Mouse (Mus musculus): ENCODE measurements around the gene Gucy2d. TPM values are rescaled to one million over a fixed set of nuclear protein-coding genes. Genes with fewer than 3 reads are reported as not detected.

The Gucy2d gene
- polyA plus RNA-seq, 1 experiment from 2014 or later, result not detected

DNA sequence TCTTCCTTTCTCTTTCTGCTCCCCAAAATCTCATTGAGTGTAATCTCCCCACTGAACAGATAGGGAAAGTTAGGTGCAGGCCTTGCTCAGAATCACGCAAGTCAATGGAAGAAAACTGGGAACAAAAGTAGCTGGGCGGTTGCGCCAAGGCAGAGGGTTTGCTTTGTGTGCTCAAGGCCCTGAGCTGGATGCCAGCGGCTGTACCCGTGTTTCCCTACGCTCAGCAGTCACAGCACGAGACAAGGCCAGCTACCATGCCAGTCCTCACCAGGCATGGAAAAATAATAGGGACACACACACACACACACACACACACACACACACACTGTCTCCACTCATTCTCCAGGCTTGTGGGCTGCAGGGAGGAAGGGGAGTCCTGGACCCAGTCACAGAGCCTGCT is 60.9 kb downstream of the Gucy2d start:
- Histone ChIP-seq H3K36me3 (ENCODE audit: insufficient read depth, low read length) (peaks cover 8% of the 10 kb centered on the region; the same call in 1 of the 2 replicates), H3K27ac (ENCODE audit: low read length) (no peak overlapping the region), H3K9ac (replicated peaks; ENCODE audit: low read depth) (no peak overlapping the region), H3K27me3 (replicated peaks; ENCODE audit: insufficient read depth, low read length) (no peaks in the 10 kb centered on the region), H3K4me2 (replicated peaks; ENCODE audit: low read depth, low read length) (no peak overlapping the region), H3K4me3 (ENCODE audit: low read depth, low read length) (no peak overlapping the region), H3K4me1 (ENCODE audit: insufficient read depth, low read depth, low read length) (no peaks in the 10 kb centered on the region), H3K9me3 (ENCODE audit: low read length) (no peaks in the 10 kb centered on the region)
- WGBS, result 92% methylated on average over 7 of the region's 7 CpGs
- no peak for DNase-seq (ENCODE audit: low spot score)
- no peak for ATAC-seq
- no peak for TF ChIP-seq CTCF (IDR thresholded peaks at IDR 0.05)
- no peak for TF ChIP-seq EP300 (IDR thresholded peaks at IDR 0.05)

DNA sequence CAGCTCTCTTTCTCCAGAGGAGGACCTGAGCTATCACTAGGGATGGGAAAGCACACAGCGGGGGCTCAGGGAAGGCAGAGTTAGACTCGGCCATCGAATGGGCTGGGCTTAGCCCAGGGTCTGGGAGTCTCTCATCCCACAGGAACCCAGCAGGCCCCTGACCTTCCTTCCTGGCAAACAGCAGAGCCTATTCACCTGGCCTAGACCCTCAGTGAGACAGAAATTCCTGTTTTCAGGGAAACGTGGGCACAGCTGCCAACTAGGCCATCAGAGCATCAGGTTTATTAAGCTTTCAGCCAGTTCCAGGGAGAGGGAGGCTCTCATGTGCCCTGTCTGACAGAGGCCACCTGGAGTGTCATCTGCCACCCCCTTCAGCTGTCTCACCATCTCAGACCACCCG is 62.7 kb downstream of the Gucy2d start:
- no peaks in the 10 kb centered on the region for H3K4me1 ChIP-seq (ENCODE audit: insufficient read depth, low read depth, low read length)
- H3K9ac ChIP-seq (replicated peaks; ENCODE audit: low read depth), result no peak overlapping the region
- ATAC-seq (no peak), DNase-seq (ENCODE audit: low spot score) (no peak)
- TF ChIP-seq CTCF (IDR thresholded peaks at IDR 0.05) (no peak), EP300 (IDR thresholded peaks at IDR 0.05) (no peak)
- no peaks in the 10 kb centered on the region for H3K27me3 ChIP-seq (replicated peaks; ENCODE audit: insufficient read depth, low read length)
- H3K9me3 ChIP-seq (ENCODE audit: low read length), result no peaks in the 10 kb centered on the region
- no peak overlapping the region for H3K4me3 ChIP-seq (ENCODE audit: low read depth, low read length)
- no peak overlapping the region for H3K4me2 ChIP-seq (replicated peaks; ENCODE audit: low read depth, low read length)
- no peak overlapping the region for H3K27ac ChIP-seq (ENCODE audit: low read length)
- WGBS, result 46% methylated on average over 5 of the region's 5 CpGs
- H3K36me3 ChIP-seq (ENCODE audit: insufficient read depth, low read length), result peaks cover 8% of the 10 kb centered on the region; the same call in 1 of the 2 replicates

DNA sequence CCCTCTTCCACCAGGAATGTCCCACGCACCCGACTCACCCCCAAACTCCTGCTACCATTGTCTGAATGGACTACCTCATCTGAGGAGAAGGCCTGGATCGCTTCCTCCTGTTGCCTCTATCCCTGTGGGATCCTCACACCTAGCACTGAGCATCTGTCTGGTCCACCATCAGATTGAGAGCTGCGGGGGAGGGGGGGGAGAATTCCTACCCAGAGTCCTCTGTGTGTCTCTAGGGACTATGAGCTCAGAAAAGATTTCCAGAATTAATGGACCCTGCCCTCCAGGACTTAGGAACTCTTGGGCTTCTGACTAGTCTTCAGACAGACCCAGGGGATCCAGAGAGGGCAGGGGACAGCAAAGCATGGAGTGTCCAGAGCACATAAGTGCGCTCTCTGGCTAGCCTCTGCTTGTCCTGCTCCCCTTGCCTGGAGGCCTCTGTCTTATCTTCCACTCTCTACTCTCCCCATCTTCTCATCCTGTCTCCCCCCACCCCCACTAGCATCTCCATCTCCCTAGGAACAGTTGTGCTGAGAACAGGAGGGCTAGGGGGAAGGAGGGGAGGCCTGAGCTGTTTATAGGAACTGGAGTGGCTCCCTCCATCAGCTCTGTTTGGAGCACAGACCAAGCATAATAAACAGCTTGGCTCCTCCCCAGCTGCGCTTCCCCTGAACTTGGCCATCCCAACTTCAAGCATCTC is 63.9 kb downstream of the Gucy2d start:
- Histone ChIP-seq H3K4me3 (ENCODE audit: low read depth, low read length) (no peak overlapping the region), H3K9ac (replicated peaks; ENCODE audit: low read depth) (no peak overlapping the region), H3K4me1 (ENCODE audit: insufficient read depth, low read depth, low read length) (no peaks in the 10 kb centered on the region), H3K4me2 (replicated peaks; ENCODE audit: low read depth, low read length) (no peak overlapping the region), H3K27me3 (replicated peaks; ENCODE audit: insufficient read depth, low read length) (no peaks in the 10 kb centered on the region), H3K9me3 (ENCODE audit: low read length) (no peaks in the 10 kb centered on the region), H3K36me3 (ENCODE audit: insufficient read depth, low read length) (peaks cover under 1% of the 10 kb centered on the region; the same call in 1 of the 2 replicates), H3K27ac (ENCODE audit: low read length) (0 out of 2 replicates have a peak overlapping the region, but pooled peaks have one; percentile 32)
- DNase-seq (ENCODE audit: low spot score) (peak; percentile 50), ATAC-seq (peak; percentile 83)
- TF ChIP-seq EP300 (IDR thresholded peaks at IDR 0.05) (no peak), CTCF (IDR thresholded peaks at IDR 0.05) (no peak)
- WGBS, result 51% methylated on average over 6 of the region's 6 CpGs

DNA sequence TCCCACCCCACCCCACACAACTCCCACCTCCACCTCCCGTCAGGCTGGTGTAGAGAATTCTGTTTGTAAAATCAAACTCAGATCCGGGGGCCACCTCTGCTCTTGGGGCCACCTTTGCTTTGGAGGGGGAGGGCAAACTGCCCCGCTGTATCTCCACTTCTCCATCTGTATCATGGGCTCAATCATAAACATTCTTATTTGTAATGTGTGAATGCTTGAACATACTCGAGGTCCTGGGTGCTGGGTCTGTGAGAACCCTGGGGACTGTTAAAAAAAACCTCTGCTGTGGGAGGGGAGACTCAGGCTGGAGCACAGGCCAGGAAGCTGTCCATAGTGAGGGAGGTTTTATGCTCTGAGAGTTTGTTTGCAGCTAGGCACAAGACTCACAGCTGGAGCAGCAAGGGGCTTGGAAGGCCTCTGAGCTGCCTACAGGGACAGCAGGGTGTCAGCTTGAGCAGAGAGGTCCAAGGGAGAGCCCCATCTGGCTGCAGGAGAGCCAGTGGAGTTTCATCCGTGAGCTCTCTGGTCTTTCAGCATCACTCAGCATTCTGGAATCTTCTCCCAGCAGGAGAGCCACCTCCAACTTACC is 64.6 kb downstream of the Gucy2d start:
- Histone ChIP-seq H3K27me3 (replicated peaks; ENCODE audit: insufficient read depth, low read length) (no peaks in the 10 kb centered on the region), H3K36me3 (ENCODE audit: insufficient read depth, low read length) (no peaks in the 10 kb centered on the region), H3K4me3 (ENCODE audit: low read depth, low read length) (no peak overlapping the region), H3K9me3 (ENCODE audit: low read length) (no peaks in the 10 kb centered on the region), H3K27ac (ENCODE audit: low read length) (0 out of 2 replicates have a peak overlapping the region, but pooled peaks have one; percentile 14), H3K9ac (replicated peaks; ENCODE audit: low read depth) (no peak overlapping the region), H3K4me1 (ENCODE audit: insufficient read depth, low read depth, low read length) (no peaks in the 10 kb centered on the region), H3K4me2 (replicated peaks; ENCODE audit: low read depth, low read length) (no peak overlapping the region)
- DNase-seq (ENCODE audit: low spot score) (peak; percentile 48), ATAC-seq (peak; percentile 62)
- TF ChIP-seq EP300 (IDR thresholded peaks at IDR 0.05) (no peak), CTCF (IDR thresholded peaks at IDR 0.05) (peak; percentile 17; the same call in 1 of the 2 replicates)
- 29% methylated on average over 5 of the region's 5 CpGs for WGBS

DNA sequence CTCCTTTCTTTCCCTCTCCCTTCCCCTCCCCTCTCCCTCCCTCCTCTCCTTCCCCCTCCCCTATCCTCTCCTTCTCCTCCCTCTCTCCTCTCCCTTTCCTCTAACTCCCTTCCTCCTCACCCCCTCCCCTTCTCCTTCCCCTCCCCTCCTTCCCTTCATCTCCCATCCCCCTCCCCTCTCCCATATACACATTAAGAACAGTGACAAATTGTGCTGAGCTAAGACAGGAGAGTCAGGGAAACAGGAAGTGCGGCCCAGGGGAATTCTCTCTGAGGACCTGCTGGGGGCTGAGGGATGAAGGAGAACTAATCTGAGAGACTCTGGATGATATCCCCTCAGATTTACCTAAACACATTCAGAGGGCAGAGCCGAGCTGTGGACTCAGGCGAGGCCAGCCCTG is 65.4 kb downstream of the Gucy2d start:
- no peak for ATAC-seq
- H3K27me3 ChIP-seq (replicated peaks; ENCODE audit: insufficient read depth, low read length), result no peaks in the 10 kb centered on the region
- 35% methylated on average over 3 of the region's 3 CpGs for WGBS
- no peak overlapping the region for H3K27ac ChIP-seq (ENCODE audit: low read length)
- TF ChIP-seq CTCF (IDR thresholded peaks at IDR 0.05) (no peak), EP300 (IDR thresholded peaks at IDR 0.05) (no peak)
- no peak overlapping the region for H3K4me2 ChIP-seq (replicated peaks; ENCODE audit: low read depth, low read length)
- H3K9ac ChIP-seq (replicated peaks; ENCODE audit: low read depth), result no peak overlapping the region
- no peak for DNase-seq (ENCODE audit: low spot score)
- no peaks in the 10 kb centered on the region for H3K9me3 ChIP-seq (ENCODE audit: low read length)
- H3K4me3 ChIP-seq (ENCODE audit: low read depth, low read length), result no peak overlapping the region
- H3K4me1 ChIP-seq (ENCODE audit: insufficient read depth, low read depth, low read length), result no peaks in the 10 kb centered on the region
- H3K36me3 ChIP-seq (ENCODE audit: insufficient read depth, low read length), result no peaks in the 10 kb centered on the region

DNA sequence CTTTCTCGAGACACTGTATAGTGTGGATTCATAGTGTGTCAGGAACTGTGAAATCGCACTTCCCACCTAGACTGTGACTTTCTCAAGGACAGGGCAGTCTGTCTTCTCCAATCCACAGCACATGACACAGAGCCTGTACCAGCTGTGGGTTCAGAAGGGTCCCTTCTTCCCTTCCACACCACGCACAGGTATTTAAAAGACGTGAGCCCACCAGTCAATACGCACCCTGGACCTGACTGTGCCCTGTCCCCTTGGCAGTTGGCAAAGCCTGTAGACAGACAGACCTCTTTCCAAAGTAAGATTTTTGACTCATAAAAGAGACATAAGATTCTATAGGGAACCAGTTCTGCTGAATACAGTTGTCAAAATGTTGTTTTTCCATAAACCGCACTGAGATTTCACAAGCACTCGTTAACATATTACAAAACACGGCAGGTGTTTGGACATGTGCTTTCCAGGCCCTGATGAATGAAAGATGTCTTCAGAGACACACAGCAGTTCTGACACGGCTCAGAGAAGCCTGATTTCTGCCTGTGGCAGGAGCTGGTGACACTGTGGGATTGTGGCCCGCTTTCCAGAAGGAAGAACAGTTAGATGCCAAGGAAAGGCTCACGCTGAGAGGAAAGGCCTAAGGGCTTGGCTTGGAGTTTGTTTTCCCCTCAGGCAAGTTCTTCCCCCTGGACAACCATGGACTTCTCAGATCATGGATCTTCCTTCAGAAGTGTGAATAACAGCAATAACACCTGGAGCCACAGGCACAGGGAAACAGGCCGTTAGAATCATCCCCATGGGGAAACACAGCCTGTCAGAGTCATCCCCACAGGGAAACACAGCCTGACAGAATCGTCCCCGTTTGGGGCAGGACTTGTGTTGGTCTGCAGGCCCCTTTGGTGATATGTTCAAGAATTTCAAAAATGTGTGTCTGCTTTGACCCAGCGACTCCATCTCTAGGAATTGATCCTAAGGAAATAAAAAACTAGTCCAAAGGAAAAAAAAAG is 71.0 kb downstream of the Gucy2d start:
- no peaks in the 10 kb centered on the region for H3K36me3 ChIP-seq (ENCODE audit: insufficient read depth, low read length)
- H3K9me3 ChIP-seq (ENCODE audit: low read length), result no peaks in the 10 kb centered on the region
- H3K9ac ChIP-seq (replicated peaks; ENCODE audit: low read depth), result no peak overlapping the region
- no peaks in the 10 kb centered on the region for H3K27me3 ChIP-seq (replicated peaks; ENCODE audit: insufficient read depth, low read length)
- DNase-seq (ENCODE audit: low spot score) (no peak), ATAC-seq (0 out of 2 replicates have a peak, but pooled peaks have one; percentile 9)
- TF ChIP-seq EP300 (IDR thresholded peaks at IDR 0.05), result peak; percentile 19; the same call in 1 of the 2 replicates
- no peak for TF ChIP-seq CTCF (IDR thresholded peaks at IDR 0.05)
- H3K27ac ChIP-seq (ENCODE audit: low read length), result no peak overlapping the region
- WGBS, result 49% methylated on average over 15 of the region's 15 CpGs
- H3K4me1 ChIP-seq (ENCODE audit: insufficient read depth, low read depth, low read length), result no peaks in the 10 kb centered on the region; the same call in 1 of the 2 replicates
- no peak overlapping the region for H3K4me2 ChIP-seq (replicated peaks; ENCODE audit: low read depth, low read length)
- H3K4me3 ChIP-seq (ENCODE audit: low read depth, low read length), result no peak overlapping the region
